ENCODE assay signal across 21 mouse cellular contexts in the genomic region with DNA sequence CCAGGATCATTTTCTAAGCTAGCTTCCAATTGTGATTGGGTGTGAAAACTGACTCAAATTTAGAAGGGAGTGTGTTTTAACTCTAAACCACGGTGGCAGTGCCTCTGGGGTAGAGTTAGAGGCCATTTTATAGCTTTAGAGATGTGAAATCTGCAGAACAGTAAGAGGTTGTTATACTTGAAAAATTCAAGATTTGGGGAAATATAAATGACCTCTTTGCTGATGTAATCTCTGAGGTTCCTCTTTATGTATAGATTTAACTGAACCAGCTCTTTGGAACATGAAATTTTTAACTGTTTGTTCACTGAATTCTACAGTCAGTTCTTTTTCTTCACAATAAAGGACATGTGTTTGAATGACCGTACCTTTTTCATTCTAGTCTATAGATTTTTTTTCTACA.
"Had no signal": no experiment of that assay in that cellular context is flagged by ENCODE, and none has a peak within 500 bp of the region (broad histone marks: within the 10 kb centered on the region; RNA-seq: fewer than 3 reads in every experiment).

No protein-coding gene starts in this region.

- ATAC-seq: liver, postnatal 0 days; lung, postnatal 0 days; midbrain, embryonic 13.5 days; midbrain, embryonic 15.5 days had no signal

- H3K4me3 ChIP-seq: liver, embryonic 15.5 days; lung, embryonic 15.5 days; megakaryocyte, embryonic 14.5 days; midbrain, embryonic 13.5 days; midbrain, embryonic 15.5 days; myocyte; neural tube, embryonic 13.5 days; neural tube, embryonic 15.5 days had no signal

- DNase-seq: liver, postnatal 0 days; lung, adult 2 months; lung, postnatal 14 days; lung, postnatal 36 days; retina, postnatal 1 day; right cerebral cortex, adult 18-20 months; right cerebral cortex, postnatal 25 days; right cerebral cortex, postnatal 4 days; spleen, adult 18-20 months; thymus, adult 18-20 months; thymus, postnatal 14 days; thymus, postnatal 36 days had no signal

- H3K4me1 ChIP-seq: midbrain, embryonic 13.5 days; midbrain, embryonic 15.5 days; neural tube, embryonic 13.5 days; neural tube, embryonic 15.5 days had no signal

- H3K27ac ChIP-seq: liver, embryonic 15.5 days; lung, embryonic 15.5 days; midbrain, embryonic 13.5 days; midbrain, embryonic 15.5 days; neural tube, embryonic 13.5 days; neural tube, embryonic 15.5 days had no signal
